Mouse (Mus musculus): ENCODE measurements around the gene Atp8a2.

The Atp8a2 gene

DNA sequence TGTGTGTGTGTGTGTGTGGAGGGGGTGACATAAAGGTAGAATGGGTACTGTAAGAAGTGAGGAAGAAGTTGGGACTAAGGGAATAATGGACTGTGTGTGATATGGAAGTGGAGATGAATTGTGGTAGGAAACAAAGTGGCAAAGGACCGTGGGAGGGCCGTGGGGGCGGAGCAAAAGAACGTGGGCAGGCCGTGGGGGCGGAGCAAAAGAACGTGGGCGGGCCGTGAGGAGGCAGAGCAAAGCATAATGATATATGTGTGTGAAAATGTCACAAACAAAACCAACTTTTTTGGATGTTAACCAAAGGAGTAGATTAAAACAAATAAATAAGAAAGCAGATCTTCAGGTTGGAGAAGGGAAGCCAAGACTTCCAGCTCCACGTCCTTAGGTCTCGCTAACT is 44.6 kb downstream of the Atp8a2 start:
- no peak for DNase-seq (ENCODE audit: low spot score)

GRCm38 (mm10) chr14:60148893-60149292 is 48.1 kb downstream of the Atp8a2 start:
- no peak for DNase-seq (ENCODE audit: low spot score)

DNA sequence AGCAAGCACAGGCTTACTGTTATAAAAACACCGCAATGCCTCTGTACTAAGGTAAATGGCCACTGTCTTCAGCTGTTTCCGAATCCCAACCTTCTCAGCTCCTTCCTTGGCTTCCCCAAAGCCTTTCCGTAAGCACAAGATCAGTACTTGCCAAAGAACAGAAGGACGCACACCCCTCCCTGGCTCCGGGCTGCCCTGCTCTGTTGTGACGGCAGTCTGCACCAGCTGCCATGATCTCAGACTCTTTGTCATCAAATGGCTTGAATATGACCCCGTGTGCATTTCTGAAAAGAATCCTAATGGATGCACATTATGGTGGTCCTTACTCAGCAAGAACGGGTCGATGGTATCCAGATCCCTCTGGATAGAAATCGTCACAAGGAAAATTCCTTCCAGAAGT is 53.7 kb downstream of the Atp8a2 start:
- DNase-seq (ENCODE audit: low spot score): no peak

DNA sequence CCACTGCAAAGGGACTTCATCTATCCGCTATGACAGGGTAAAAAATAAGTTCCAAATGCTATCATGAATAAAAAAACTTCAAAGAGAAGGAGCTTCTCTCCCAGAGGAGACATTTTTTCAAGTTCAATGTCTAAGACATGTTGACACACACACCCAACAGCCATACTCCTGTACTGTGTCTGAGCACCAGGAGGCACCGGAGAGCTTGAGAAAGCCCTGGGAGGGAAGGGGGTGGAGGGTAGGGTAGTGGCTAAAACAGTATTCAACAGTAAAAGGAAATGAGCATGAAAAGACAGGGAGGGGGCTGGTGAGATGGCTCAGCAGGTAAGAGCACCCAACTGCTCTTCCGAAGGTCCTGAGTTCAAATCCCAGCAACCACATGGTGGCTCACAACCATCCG is 58.6 kb downstream of the Atp8a2 start:
- DNase-seq (ENCODE audit: low spot score): no peak

DNA sequence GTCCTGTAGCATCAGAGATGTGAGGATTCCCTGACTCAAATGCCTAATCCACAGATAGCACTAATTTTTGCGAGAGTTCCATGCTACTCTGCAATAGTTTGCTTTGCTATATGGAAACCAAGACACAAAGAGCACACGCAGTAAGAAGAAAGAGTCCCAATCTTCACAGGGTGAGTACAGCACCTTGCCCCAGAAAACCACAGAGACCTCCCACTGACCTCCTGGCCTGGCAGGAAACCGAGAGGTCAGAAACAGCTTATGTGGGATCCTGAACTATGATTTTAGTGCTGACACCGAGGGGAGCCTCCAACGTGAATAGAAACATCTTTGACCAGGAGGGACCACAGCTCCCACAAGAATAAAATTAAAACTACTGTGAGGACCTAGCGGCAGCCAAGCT is 59.2 kb downstream of the Atp8a2 start:
- DNase-seq (ENCODE audit: low spot score): no peak

GRCm38 (mm10) chr14:60135801-60136200 is 61.2 kb downstream of the Atp8a2 start:
- no peak for DNase-seq (ENCODE audit: low spot score)

DNA sequence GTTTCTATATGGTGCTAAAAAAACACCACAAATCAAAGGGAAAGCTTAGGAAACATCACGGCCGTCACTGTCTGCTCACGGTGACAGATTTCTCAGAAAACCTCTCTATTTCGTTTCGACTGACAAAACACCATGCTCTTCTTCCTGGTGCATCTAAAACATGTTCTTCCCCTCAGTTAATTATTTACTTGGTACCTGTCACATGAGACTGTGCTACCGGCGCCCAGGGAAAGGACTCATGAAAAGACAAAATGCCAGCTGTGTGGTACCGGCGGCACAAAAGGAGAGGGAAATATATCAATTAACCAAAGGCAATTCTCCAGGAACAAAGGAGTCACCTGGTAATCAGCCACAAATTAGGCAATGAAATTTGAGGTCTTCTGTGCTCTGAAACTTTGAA is 62.3 kb downstream of the Atp8a2 start:
- no peak for DNase-seq (ENCODE audit: low spot score)

DNA sequence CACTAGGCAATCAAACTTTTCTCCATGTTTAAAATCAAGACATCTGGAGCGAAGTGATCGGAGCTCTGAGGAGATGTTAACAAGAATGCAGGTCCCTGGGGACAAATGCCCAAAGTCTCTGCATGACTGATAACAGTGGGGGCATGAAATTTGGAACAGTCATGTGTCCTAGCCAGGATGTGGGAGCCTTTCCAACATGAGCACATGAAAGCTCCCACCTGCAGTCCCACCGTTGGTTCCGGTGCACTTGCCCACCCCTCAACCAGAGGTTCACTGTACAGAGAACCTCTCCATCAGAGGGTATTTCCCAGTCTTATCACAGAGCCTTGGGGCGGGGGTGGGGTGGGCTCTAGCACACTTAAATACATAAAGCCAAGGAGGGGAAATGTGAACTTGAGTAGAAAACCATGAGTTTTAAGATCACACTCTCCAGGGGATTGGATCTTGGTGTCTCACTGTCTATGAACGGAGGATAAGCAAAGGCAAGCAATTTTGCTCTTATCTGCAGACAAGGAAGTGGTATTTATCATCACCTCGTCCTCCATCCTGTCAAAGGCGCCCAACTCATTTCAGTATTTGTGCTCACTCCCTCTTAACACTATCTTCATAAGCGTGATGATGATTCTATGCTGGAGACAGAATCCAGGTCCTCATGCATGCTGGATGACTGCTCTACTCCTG is 65.6 kb downstream of the Atp8a2 start:
- no peak for DNase-seq (ENCODE audit: low spot score)

GRCm38 (mm10) chr14:60129564-60129963 is 67.4 kb downstream of the Atp8a2 start:
- DNase-seq (ENCODE audit: low spot score): no peak

- DNase-seq (ENCODE audit: low spot score): no peak
Measured at GRCm38 (mm10) chr14:60125202-60125601, 71.8 kb downstream of the Atp8a2 start.

- DNase-seq (ENCODE audit: low spot score): no peak
Measured at GRCm38 (mm10) chr14:60121572-60121971, 75.4 kb downstream of the Atp8a2 start.

DNA sequence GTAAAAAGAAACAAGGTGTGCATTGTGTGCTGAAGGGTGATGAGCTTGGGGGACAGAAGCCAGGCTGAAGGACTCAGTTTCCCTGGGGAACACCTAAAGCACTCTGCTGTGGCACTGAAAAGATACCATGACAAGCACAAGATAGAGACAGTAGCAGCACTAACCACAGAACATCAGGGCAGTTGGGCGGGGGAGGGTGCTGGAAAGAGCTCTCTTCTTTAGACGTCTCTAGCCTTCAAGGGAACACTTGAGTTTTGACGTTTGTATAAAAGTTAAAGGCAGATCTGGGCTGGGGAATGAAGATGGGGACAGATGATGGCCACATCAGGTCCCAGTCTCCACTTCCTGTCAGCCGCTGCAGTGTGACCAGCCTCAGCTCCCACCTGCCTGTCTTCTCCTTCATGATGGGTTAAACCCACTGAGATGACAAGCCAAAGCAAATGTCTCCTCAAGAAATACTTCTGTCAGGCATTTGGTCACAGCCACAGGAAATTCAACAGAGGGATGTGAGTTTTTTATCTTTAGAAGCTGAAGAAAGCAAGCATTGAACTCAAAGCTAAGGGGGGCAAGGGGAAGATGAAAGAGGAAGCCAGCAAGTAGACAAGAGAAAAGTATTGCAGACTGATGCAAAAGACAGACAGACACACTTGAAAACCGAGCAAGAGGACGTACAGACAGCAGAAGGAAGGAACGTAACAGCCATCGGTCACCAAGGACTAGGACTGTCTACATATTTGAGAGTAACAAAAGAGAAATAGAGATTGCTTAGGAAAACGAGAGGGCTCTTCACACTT is 79.0 kb downstream of the Atp8a2 start:
- DNase-seq (ENCODE audit: low spot score): no peak

GRCm38 (mm10) chr14:60086808-60087725 is 109.9 kb downstream of the Atp8a2 start:
- no peak for DNase-seq (ENCODE audit: low spot score)

- no peak for DNase-seq (ENCODE audit: low spot score)
Measured at GRCm38 (mm10) chr14:60086254-60086807, 110.6 kb downstream of the Atp8a2 start.

DNA sequence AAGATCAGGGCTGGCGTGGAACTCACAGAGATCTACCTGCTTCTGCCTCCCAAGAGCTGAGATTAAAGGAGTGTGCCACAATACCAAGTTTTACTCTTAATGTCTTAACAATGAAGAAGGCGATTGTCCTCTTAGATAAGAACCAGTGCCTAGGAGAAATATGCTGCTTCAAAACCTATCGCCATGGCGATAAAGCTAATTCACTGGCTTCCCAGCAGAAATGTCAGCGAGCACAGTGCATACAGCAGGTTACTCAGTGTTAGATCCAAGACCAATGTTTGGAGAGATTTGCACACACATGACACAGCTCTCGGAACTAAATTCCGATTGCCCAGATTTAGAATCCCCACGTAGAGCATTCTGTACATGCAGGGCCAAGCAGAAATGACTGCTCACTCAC is 114.2 kb downstream of the Atp8a2 start:
- DNase-seq (ENCODE audit: low spot score): no peak

- DNase-seq (ENCODE audit: low spot score): no peak
Measured at GRCm38 (mm10) chr14:60072496-60072895, 124.5 kb downstream of the Atp8a2 start.

GRCm38 (mm10) chr14:60065186-60065585 is 131.8 kb downstream of the Atp8a2 start:
- no peak for DNase-seq (ENCODE audit: low spot score)

GRCm38 (mm10) chr14:60061023-60061422 is 136.0 kb downstream of the Atp8a2 start:
- DNase-seq (ENCODE audit: low spot score): no peak

DNA sequence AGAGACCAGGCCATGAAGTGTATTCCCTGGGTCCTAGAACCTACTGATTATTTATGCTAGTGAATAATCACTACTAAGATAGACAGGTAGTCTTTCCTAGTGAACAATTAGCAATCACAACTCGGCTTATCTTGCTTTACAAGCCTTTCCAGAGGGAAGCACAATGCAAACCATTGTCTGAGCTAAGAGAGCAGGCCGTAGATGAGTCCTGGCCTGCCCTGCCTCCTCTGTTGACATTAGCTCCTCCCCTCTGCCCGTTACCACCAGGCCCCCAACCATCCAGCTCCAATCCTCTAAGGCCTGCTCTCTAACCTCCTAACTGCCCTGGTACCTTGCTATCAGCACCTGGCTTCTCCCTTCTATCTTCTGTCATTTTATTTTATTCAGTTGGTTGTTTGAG is 138.1 kb downstream of the Atp8a2 start:
- DNase-seq (ENCODE audit: low spot score): no peak

- no peak for DNase-seq (ENCODE audit: low spot score)
Measured at GRCm38 (mm10) chr14:60055231-60055630, 141.7 kb downstream of the Atp8a2 start.

DNA sequence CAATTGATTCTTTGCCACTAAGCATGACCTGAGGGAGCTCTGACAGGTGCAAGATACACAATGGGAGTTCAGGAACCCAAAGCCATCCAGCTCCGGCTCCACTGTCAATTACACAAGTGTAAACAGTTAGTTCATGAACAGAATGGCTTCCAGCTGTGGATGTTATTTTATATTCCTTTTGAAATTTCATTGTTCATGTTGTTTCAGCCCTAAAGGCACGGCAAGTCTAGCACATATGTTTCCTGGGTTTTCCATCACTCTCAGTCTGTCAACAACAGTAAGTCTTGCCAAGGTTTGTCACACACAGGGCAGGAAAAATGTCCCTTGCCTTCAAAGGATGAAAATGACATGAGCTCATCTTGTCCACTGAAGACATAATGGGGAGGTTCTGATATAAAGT is 166.3 kb downstream of the Atp8a2 start:
- no peak for DNase-seq (ENCODE audit: low spot score)

DNA sequence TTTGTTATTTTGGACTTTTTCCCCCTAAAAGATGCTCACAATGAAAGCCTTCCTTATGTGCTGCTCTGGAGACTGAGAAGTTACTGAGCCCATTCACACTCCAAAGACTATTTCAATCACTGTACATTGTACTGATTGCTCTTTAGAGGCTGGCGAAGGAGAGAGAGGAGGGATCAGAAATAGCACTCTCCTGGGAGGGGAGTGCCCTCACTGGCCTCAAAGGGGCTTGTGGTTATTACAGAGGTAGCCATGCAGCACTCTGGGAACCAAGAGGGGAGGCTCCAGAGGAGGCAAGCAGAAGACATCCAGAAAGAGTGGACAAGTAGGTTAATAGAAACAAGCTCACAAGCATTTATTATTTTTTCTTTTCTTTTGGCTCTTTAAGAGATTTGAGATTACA is 169.8 kb downstream of the Atp8a2 start:
- DNase-seq (ENCODE audit: low spot score): no peak
